In the genomic region with DNA sequence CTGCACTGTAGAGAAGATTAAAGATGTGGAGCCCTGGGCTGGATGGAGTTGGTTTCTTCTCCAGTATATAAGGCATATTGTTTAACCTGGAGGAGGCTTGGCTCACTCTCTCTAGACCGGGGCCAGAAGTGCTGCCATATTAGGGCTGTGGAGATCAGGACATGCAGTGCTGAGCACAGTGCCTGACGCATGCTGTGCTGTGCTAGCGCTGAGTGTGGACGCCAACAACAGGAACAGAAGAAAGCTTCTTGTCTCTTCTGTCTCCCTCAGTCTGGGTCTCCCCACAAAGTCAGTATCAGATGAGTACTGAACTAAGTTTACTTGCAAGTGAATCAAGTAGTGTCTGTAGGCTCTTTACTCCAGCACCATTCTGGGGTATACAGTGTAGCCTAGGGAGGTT, we compare ENCODE assay signal across 11 mouse cellular contexts. TPM values are rescaled to one million over a fixed set of nuclear protein-coding genes. Genes with fewer than 3 reads are reported as not detected.
DNase-seq lines count a peak whose midpoint lies in the region; ATAC-seq and TF ChIP-seq lines count a peak whose summit lies in the region.
"Had no signal": no experiment of that assay in that cellular context is flagged by ENCODE, and none has a peak within 500 bp of the region (broad histone marks: within the 10 kb centered on the region; RNA-seq: fewer than 3 reads in every experiment).

No protein-coding gene starts in this region.

- no peak overlapping the region for H3K9ac ChIP-seq in kidney, postnatal 0 days (ENCODE audit: low read depth, low read length)
- no peak overlapping the region for H3K9ac ChIP-seq in heart, embryonic 15.5 days
- no peak overlapping the region for H3K9ac ChIP-seq in liver, postnatal 0 days (replicated peaks)

- H3K36me3 ChIP-seq in kidney, postnatal 0 days (ENCODE audit: insufficient read depth, low read length) = no peaks in the 10 kb centered on the region
- no peaks in the 10 kb centered on the region for H3K36me3 ChIP-seq in heart, embryonic 15.5 days
- no peaks in the 10 kb centered on the region for H3K36me3 ChIP-seq in liver, postnatal 0 days (replicated peaks; ENCODE audit: insufficient read depth, low read length)

- H3K4me2 ChIP-seq in kidney, postnatal 0 days (ENCODE audit: low read length) = no peak overlapping the region
- H3K4me2 ChIP-seq in heart, embryonic 15.5 days = no peak overlapping the region
- no peak overlapping the region for H3K4me2 ChIP-seq in liver, postnatal 0 days (ENCODE audit: low read depth, low read length)

- H3K27me3 ChIP-seq in kidney, postnatal 0 days (ENCODE audit: insufficient read depth, low read length) = no peaks in the 10 kb centered on the region
- H3K27me3 ChIP-seq in heart, embryonic 15.5 days = no peaks in the 10 kb centered on the region
- no peaks in the 10 kb centered on the region for H3K27me3 ChIP-seq in liver, postnatal 0 days (ENCODE audit: insufficient read depth, low read length)

- H3K4me1 ChIP-seq in kidney, postnatal 0 days (replicated peaks; ENCODE audit: insufficient read depth, low read length) = peaks cover 38% of the 10 kb centered on the region
- H3K4me1 ChIP-seq in heart, embryonic 15.5 days (replicated peaks) = peaks cover 48% of the 10 kb centered on the region
- peaks cover 34% of the 10 kb centered on the region for H3K4me1 ChIP-seq in liver, postnatal 0 days (ENCODE audit: insufficient read depth)

- peak overlapping the region; percentile 83 for H3K27ac ChIP-seq in kidney, postnatal 0 days
- peak overlapping the region; percentile 79 for H3K27ac ChIP-seq in heart, embryonic 15.5 days
- H3K27ac ChIP-seq in liver, postnatal 0 days (ENCODE audit: low read depth) = peak overlapping the region; percentile 34; the same call in 1 of the 2 replicates
- H3K27ac ChIP-seq: layer of hippocampus, adult 2 months had no signal

- TF ChIP-seq CTCF in kidney, postnatal 0 days (IDR thresholded peaks at IDR 0.05; ENCODE audit: low read depth) = no peak
- TF ChIP-seq CTCF in liver, postnatal 0 days (IDR thresholded peaks at IDR 0.05; ENCODE audit: low read depth) = no peak

- ATAC-seq in CD4-positive, CD25-positive, alpha-beta regulatory T cell, adult 4 months = no peak
- ATAC-seq in kidney, postnatal 0 days (replicated peaks; ENCODE audit: low FRiP score, low read depth) = no peak
- no peak for ATAC-seq in heart, embryonic 15.5 days (replicated peaks; ENCODE audit: insufficient number of reproducible peaks, insufficient read depth, low FRiP score, low read depth)
- no peak for ATAC-seq in liver, postnatal 0 days

- DNase-seq in CD4-positive, CD25-positive, alpha-beta regulatory T cell, adult 2 months (ENCODE audit: low read depth, low spot score) = peak; percentile 48
- DNase-seq in kidney, postnatal 0 days (ENCODE audit: low spot score) = no peak
- no peak for DNase-seq in kidney, adult 18-20 months
- no peak for DNase-seq in liver, postnatal 0 days
- no peak for DNase-seq in ovary, postnatal 36 days (ENCODE audit: low spot score)
- DNase-seq in left cerebral cortex, adult 9 months (ENCODE audit: low spot score in 2 of 2) = no peak
- DNase-seq: right cerebral cortex, postnatal 25 days had no signal

- TF ChIP-seq EP300 in liver, postnatal 0 days (IDR thresholded peaks at IDR 0.05; ENCODE audit: low read depth) = no peak

- no peak overlapping the region for H3K4me3 ChIP-seq in kidney, postnatal 0 days (replicated peaks; ENCODE audit: low read depth, low read length)
- H3K4me3 ChIP-seq in heart, embryonic 15.5 days = no peak overlapping the region
- H3K4me3 ChIP-seq in liver, postnatal 0 days (ENCODE audit: low read depth, low read length) = no peak overlapping the region
- H3K4me3 ChIP-seq: layer of hippocampus, adult 2 months; myocyte had no signal

- H3K9me3 ChIP-seq in kidney, postnatal 0 days (replicated peaks; ENCODE audit: low read length) = no peaks in the 10 kb centered on the region
- H3K9me3 ChIP-seq in heart, embryonic 15.5 days (replicated peaks) = no peaks in the 10 kb centered on the region
- no peaks in the 10 kb centered on the region for H3K9me3 ChIP-seq in liver, postnatal 0 days (ENCODE audit: low read length)

- 71% methylated on average over 4 of the region's 4 CpGs for WGBS in kidney, postnatal 0 days
- WGBS in heart, embryonic 15.5 days = 74% methylated on average over 4 of the region's 4 CpGs
- 81% methylated on average over 4 of the region's 4 CpGs for WGBS in liver, postnatal 0 days (ENCODE audit: insufficient replicate concordance)

RNA-seq across cellular contexts. Expression of gene Hdac7, which starts 4.8 kb away (rescaled TPM):
- polyA plus RNA-seq in CD4-positive, CD25-positive, alpha-beta regulatory T cell, adult 4 months (2017; shearing (Covaris generic)) = 10 to 100 TPM; 68.2 to 74.2 TPM
- 24.5 and 24.7 TPM in 2 replicates for polyA plus RNA-seq in kidney, postnatal 0 days (2015; fragmentation: Nextera tagmentation; extraction: Ambion mirVana)
- 20.4 and 34.5 TPM in 2 replicates for polyA plus RNA-seq in heart, embryonic 15.5 days (2015; fragmentation: Nextera tagmentation; extraction: Ambion mirVana)
- 5.3 TPM in 2 replicates for polyA plus RNA-seq in liver, postnatal 0 days (2015; fragmentation: Nextera tagmentation; extraction: Ambion mirVana)
